Mouse (Mus musculus): ENCODE measurements at regions not wholly inside any gene's neighbourhood (a gene's known extent, or its start where the extent isn't known, plus 50 kb on each side); places are given as distances from the start of the nearest gene placed in this dataset.

- DNase-seq (ENCODE audit: low spot score): no peak
These were observed 820.7 kb upstream of the Adgrl2 start for GRCm38 (mm10) chr3:149811036-149811435.

- no peak for DNase-seq (ENCODE audit: low spot score)
These were observed 815.0 kb upstream of the Adgrl2 start for GRCm38 (mm10) chr3:149805345-149805744.

GRCm38 (mm10) chr3:149796123-149796522 lies 805.8 kb upstream of the Adgrl2 start:
- no peak for DNase-seq (ENCODE audit: low spot score)

GRCm38 (mm10) chr3:149791593-149791992 lies 801.2 kb upstream of the Adgrl2 start:
- no peak for DNase-seq (ENCODE audit: low spot score)

GRCm38 (mm10) chr3:149786096-149786495 lies 795.7 kb upstream of the Adgrl2 start:
- no peak for DNase-seq (ENCODE audit: low spot score)

GRCm38 (mm10) chr3:149783903-149784608 lies 793.7 kb upstream of the Adgrl2 start:
- no peak for DNase-seq (ENCODE audit: low spot score)

- no peak for DNase-seq (ENCODE audit: low spot score)
These were observed 777.6 kb upstream of the Adgrl2 start for GRCm38 (mm10) chr3:149767847-149768421.

GRCm38 (mm10) chr3:149761245-149761644 lies 770.9 kb upstream of the Adgrl2 start:
- DNase-seq (ENCODE audit: low spot score): no peak

- DNase-seq (ENCODE audit: low spot score): no peak
These were observed 767.7 kb upstream of the Adgrl2 start for GRCm38 (mm10) chr3:149757910-149758592.

- no peak for DNase-seq (ENCODE audit: low spot score)
These were observed 745.7 kb upstream of the Adgrl2 start for GRCm38 (mm10) chr3:149736069-149736468.

GRCm38 (mm10) chr3:149726212-149726611 lies 735.9 kb upstream of the Adgrl2 start:
- DNase-seq (ENCODE audit: low spot score): no peak

- DNase-seq (ENCODE audit: low spot score): no peak
These were observed 734.5 kb upstream of the Adgrl2 start for GRCm38 (mm10) chr3:149724879-149725278.

GRCm38 (mm10) chr3:149721832-149722231 lies 731.5 kb upstream of the Adgrl2 start:
- peak; percentile 9 for DNase-seq (ENCODE audit: low spot score)

- DNase-seq (ENCODE audit: low spot score): no peak
These were observed 730.0 kb upstream of the Adgrl2 start for GRCm38 (mm10) chr3:149720306-149720705.

GRCm38 (mm10) chr3:149705724-149706123 lies 715.4 kb upstream of the Adgrl2 start:
- no peak for DNase-seq (ENCODE audit: low spot score)

- no peak for DNase-seq (ENCODE audit: low spot score)
These were observed 715.0 kb upstream of the Adgrl2 start for GRCm38 (mm10) chr3:149705322-149705721.

- DNase-seq (ENCODE audit: low spot score): no peak
These were observed 714.1 kb upstream of the Adgrl2 start for GRCm38 (mm10) chr3:149704478-149704877.

GRCm38 (mm10) chr3:149683561-149683960 lies 693.2 kb upstream of the Adgrl2 start:
- no peak for DNase-seq (ENCODE audit: low spot score)

- no peak for DNase-seq (ENCODE audit: low spot score)
These were observed 691.9 kb upstream of the Adgrl2 start for GRCm38 (mm10) chr3:149682246-149682645.

- no peak for DNase-seq (ENCODE audit: low spot score)
These were observed 683.6 kb upstream of the Adgrl2 start for GRCm38 (mm10) chr3:149673926-149674325.

GRCm38 (mm10) chr3:149664624-149665023 lies 674.3 kb upstream of the Adgrl2 start:
- DNase-seq (ENCODE audit: low spot score): no peak

GRCm38 (mm10) chr3:149638324-149638723 lies 648.0 kb upstream of the Adgrl2 start:
- no peak for DNase-seq (ENCODE audit: low spot score)

GRCm38 (mm10) chr3:149626186-149626585 lies 635.8 kb upstream of the Adgrl2 start:
- no peak for DNase-seq (ENCODE audit: low spot score)

Measured in embryo, embryonic 10 days (tissue).